Mouse (Mus musculus) adrenal gland, adult 2 months (tissue): ENCODE data around the gene Ifna15. TPM values are rescaled to one million over a fixed set of nuclear protein-coding genes. Genes with fewer than 3 reads are reported as not detected.
"Not testable (repeated sequence)": the region's sequence is repeated elsewhere in the genome, so short reads cannot be mapped to it uniquely, and the experiment has no call there.

ENCODE experiments used
- DNase-seq: peaks from one replicate; pipeline ENCODE4 v3.0.0; 2021
- long read RNA-seq: library from polyadenylated mRNA; stranded (forward); transcript quantifications from one replicate; pipeline ENCODE4 v2.0.0, GENCODE M21; 2021
- polyA plus RNA-seq: library from polyadenylated mRNA; depleted of rRNA; stranded (reverse); fragments of >200 nt; gene quantifications from 2 replicates; pipeline ENCODE4 v1.2.3, GENCODE M21; 2012; rRNA removed
- total RNA-seq, 2 experiments: library from RNA; stranded (reverse); gene quantifications; 2 replicates each; pipeline ENCODE4 v1.2.3; 2021

Gene Ifna15
- not detected for total RNA-seq
- polyA plus RNA-seq, result not detected in 2 replicates
- long read RNA-seq, result 0 reads

DNA sequence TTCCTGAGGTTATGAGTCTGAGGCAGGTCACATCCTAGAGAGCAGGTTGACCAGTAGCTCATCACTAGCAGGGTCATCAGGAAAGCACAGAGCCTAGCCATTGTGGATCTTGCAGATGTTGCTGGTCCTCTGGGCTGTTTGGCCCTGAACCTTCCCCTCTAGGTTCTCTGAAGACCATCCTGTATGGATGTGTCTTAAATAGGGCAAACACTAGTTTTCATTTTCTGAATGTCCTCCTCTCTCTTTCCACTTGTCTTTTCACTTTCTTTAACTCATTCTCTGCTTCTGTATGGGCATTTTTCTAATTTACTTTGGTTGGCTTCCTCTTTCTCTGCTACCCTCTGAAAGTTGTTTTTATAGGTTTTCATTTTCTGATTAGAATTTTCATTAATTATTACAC lies at the start of gene Ifna15:
TSS of gene Ifna15 (minus strand) at position 101 of the 400 bp plus-strand sequence.
- DNase-seq, result not testable (repeated sequence)

- no peak for DNase-seq
These were observed 45.2 kb upstream of the Ifna15 start, which contains the start of gene Ifna12 for GRCm38 (mm10) chr4:88603276-88603675. Gene Ifna12, minus strand, starts transcription at chr4:88603376.

DNA sequence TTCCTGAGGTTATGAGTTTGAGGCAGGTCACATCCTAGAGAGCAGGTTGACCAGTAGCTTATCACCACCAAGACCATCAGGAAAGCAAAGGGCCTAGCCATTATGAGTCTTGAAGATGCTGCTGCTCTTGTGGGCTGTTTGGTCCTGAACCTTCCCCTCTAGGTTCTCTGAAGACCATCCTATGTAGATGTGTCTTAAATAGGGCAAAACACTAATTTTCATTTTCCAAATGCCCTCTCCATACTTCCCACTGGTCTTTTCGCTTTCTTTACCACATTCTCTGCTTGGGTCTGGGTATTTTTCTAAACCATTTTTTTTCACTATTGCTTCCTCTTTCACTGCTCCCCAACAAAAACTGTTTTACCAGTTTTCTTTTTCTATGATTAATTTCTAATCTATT lies 34.2 kb upstream of the Ifna15 start, which contains the start of gene Ifna9:
TSS of gene Ifna9 (minus strand) at position 101 of the 400 bp plus-strand sequence.
- no peak for DNase-seq

DNA sequence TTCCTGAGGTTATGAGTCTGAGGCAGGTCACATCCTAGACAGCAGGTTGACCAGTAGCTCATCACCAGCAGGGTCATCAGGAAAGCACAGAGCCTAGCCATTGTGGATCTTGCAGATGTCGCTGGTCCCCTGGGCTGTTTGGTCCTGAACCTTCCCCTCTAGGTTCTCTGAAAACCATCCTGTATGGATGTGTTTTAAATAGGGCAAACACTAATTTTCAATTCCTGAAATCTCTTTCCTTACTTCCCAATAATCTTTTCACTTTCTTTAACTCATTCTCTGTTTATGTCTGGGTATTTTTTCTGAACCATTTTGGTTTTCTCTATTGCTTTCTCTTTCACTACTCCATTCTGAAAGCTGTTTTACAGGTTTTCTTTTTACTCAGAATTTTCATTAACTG lies 13.7 kb upstream of the Ifna15 start, which contains the start of gene Ifna14:
TSS of gene Ifna14 (minus strand) at position 101 of the 400 bp plus-strand sequence.
- DNase-seq, result no peak

DNA sequence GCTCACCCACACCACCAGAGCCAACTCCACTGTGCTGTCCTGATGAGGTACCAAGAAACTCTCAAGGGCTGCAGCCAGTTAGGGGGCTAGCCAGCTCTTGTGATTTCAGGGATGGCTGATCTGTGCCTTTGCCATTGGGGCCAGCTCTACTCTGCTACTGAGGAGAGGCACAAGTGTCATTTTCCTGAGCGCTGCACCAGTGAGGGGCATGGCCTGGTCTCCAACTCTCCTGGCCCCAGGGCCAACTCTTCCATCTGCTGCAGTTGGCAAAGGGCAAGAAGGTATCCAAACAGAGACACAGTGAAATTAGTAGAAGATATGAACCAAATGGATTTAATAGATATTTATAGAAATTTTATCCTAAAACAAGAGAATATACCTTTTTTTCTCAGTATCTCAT lies 3.7 kb upstream of the Ifna15 start:
- DNase-seq, result no peak

GRCm38 (mm10) chr4:88550161-88550945 lies 7.7 kb downstream of the Ifna15 start:
- DNase-seq, result peak; percentile 85

- no peak for DNase-seq
These were observed 10.1 kb downstream of the Ifna15 start for GRCm38 (mm10) chr4:88547986-88548385.

DNA sequence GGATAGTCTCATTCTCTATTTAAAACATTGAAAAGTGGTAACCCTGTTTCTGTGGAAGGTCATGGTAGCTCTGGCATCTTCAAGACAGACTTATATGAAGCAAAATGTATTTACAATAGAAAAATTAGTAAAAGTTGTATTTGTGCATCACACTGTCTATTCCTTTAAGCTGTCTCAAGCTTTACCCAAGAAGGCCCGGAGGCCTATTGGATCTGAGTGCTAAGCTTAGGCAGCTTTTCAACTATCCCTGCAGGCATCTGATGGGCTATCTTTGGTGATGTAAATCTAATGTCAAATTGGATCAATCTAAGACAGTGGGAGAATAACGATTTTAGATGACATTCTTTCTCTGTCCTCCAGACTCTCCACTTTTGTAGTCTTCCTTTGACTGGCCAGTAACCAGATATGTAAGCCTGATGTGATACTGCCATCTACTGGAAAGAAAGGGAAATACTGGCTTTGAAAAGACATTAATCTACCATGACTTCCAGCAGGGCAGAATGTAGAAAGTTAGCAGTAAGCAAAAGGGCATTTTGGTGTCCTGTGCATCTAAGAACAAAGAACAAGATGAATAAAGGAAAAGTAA lies 14.3 kb downstream of the Ifna15 start:
- peak; percentile 14 for DNase-seq

GRCm38 (mm10) chr4:88537328-88537727 lies 20.7 kb downstream of the Ifna15 start:
- peak; percentile 66 for DNase-seq

- peak; percentile 79 for DNase-seq
These were observed 21.4 kb downstream of the Ifna15 start for GRCm38 (mm10) chr4:88536640-88537039.

DNA sequence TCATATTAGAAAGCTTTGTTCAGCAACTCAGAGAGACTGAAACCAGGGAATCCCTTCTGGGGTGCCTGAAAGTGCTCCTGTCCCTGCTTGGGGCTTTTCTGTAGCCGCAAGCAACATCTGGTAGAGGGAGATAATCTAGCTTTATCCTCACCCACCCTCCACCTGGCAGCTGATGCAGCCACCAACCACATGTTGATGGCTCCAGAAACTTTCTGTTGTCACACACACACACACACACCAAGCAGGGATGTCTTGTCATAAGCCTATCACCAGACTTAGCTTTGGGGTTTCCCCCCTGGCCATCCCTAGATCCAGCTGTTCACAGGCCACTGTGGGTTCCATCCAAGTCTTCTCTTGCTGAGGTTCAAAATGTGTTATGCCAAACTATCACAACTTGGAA lies 22.3 kb downstream of the Ifna15 start:
- DNase-seq, result no peak

GRCm38 (mm10) chr4:88534903-88535302 lies 23.1 kb downstream of the Ifna15 start:
- DNase-seq, result no peak

GRCm38 (mm10) chr4:88533499-88533898 lies 24.5 kb downstream of the Ifna15 start:
- DNase-seq, result no peak

- peak; percentile 18 for DNase-seq
These were observed 27.2 kb downstream of the Ifna15 start for GRCm38 (mm10) chr4:88530892-88531291.

DNA sequence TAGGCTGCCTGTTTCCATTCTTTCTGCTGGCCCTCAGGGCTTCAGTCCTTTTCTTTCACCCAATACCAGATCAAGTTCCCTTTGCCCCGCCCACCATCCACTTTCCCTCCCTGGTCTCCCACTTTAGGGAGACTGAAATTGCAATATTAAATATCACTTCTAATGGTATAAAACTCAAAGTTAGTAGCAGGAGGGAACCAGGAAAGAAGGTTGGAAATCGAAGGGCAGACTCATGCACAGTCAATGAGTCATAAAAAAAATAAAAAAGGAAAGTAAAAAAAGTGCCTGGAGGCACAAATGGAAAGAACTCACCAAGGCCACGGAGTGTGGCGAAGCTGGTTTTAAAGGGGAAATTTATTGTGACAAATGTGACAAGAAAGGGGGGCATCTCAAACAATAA lies 27.8 kb downstream of the Ifna15 start:
- peak; percentile 46 for DNase-seq

GRCm38 (mm10) chr4:88526379-88527049 lies 31.5 kb downstream of the Ifna15 start:
- no peak for DNase-seq

DNA sequence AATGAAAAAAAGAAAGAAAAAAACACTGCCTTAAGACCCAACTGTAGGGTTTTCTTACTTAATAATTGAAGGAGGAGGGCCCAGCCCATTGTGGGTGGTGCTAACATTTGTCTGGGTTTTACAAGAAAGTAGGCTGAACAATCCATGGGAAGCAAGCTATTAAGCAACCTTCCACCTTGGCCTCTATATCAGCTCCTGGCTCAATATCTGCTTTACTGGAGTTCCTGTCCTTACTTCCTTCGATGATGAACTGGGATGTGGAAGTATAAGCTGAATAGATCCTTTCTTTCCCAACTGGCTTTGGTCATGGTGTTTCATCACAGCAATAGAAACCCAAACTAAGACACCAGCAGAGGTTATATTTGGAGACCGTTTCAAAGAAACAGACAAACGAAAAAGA lies 32.7 kb downstream of the Ifna15 start:
- no peak for DNase-seq

- DNase-seq, result peak; percentile 37
These were observed 34.8 kb downstream of the Ifna15 start for GRCm38 (mm10) chr4:88523241-88523640.

DNA sequence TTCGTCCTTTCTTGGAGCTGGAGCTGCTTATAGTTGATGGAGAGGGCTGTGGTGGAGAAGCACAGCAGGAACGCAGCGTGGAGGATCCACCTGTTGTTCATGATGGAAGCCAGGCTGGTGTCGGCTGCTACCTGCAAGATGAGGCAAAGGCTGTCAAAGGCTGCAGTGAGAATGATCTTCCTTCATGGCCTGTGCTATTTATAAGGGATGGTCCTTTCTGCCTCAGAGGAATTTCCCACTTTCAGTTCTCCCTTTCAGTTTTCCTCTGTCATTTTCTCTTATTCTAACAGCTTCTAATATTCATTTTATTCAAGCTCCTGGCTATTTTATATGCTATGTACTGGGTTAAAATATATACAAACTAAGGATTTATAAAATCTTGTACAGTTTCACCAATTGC lies 35.4 kb downstream of the Ifna15 start, which contains the start of gene Ifnb1:
TSS of gene Ifnb1 (minus strand) at position 101 of the 400 bp plus-strand sequence.
- DNase-seq, result no peak

GRCm38 (mm10) chr4:88517957-88518356 lies 40.1 kb downstream of the Ifna15 start:
- no peak for DNase-seq

DNA sequence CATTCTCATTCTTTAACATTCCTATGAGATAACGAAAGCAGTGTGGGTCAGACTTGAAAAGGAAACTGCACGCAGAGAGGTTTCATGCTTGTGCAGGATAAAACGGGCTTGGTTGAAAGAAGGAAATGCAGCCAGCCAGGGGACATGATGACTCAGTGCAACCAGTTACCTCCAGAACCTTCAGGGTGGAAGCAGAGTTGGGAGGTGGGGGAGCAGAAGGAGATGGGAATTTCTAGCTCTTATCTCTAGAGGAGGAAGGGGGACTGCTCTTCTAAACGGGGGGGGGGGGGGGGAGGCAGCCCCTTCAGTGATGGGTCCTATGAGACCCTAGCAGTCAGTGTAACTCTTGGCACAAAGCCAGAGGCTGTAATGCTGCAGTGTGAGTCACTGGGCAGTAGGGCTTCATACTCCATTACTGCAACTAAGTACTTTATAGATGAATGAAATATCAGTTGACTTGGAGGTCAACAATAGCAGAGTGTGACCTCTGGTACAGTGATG lies 42.3 kb downstream of the Ifna15 start:
- peak; percentile 77 for DNase-seq

DNA sequence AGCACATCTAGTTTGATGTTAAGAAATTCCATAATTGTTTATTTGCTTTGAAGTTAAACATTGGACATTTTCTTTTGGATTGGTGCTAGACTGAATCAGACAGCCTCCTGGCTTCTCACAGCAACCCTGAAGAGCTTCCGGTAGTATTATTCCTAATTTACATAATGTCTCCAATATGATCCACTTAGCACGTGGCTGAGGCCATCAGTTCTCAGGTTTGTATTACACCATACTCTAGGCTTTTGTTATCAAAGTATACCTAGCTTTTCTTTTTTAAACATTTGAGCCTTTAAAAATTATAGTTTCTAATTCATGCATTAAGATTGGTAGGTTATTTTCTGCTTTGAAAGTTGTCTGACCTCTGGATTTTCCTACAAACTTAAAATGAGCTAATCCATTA lies 42.8 kb downstream of the Ifna15 start:
- no peak for DNase-seq
